Mouse (Mus musculus) heart, embryonic 14.5 days (tissue): ENCODE data around the gene Olfr237-ps1. TPM values are rescaled to one million over a fixed set of nuclear protein-coding genes. Genes with fewer than 3 reads are reported as not detected.
"Not testable (repeated sequence)": the region's sequence is repeated elsewhere in the genome, so short reads cannot be mapped to it uniquely, and the experiment has no call there.

Source experiments
- ATAC-seq: fragments of 200-750 bp; cut with Nextera tagmentation; 2 replicates; pipeline ENCODE4 v1.8.0; 2017; ENCODE audit warnings: low read depth, moderate TSS enrichment; ENCODE audit not compliant: insufficient number of reproducible peaks, insufficient read depth, low FRiP score
- H3K27ac ChIP-seq, 2 experiments: fragments of 200-500 bp in 1 of 2; fragments of 300-500 bp in 1 of 2; sonication (generic) in 1 of 2; replicated peaks in 1 of 2; 2 replicates each; pipeline ENCODE4 v1.5.1; 2012 to 2014; ENCODE audit warnings: low read depth in 2 of 2, low read length in 2 of 2, control low read depth in 1 of 2, mild to moderate bottlenecking in 1 of 2, mixed read lengths in 1 of 2; ENCODE audit not compliant: control insufficient read depth in 1 of 2, insufficient read depth in 1 of 2
- H3K27me3 ChIP-seq: fragments of 300-500 bp; sonication (generic); 2 replicates; pipeline ENCODE4 v1.6.1; 2014; ENCODE audit warnings: mild to moderate bottlenecking, low read length, control low read depth; ENCODE audit not compliant: control insufficient read depth, insufficient read depth
- H3K36me3 ChIP-seq: fragments of 300-500 bp; sonication (generic); 2 replicates; pipeline ENCODE4 v1.6.1; 2014; ENCODE audit warnings: mild to moderate bottlenecking, control low read depth, low read length, mixed read lengths; ENCODE audit not compliant: control insufficient read depth, insufficient read depth
- H3K4me1 ChIP-seq, 2 experiments: fragments of 200-500 bp in 1 of 2; fragments of 300-500 bp in 1 of 2; sonication (generic) in 1 of 2; 2 replicates each; pipeline ENCODE4 v1.6.1; 2012 to 2014; ENCODE audit warnings: low read length in 2 of 2, control low read depth in 1 of 2, mixed read lengths in 1 of 2; ENCODE audit not compliant: control insufficient read depth in 2 of 2, insufficient read depth in 2 of 2
- H3K4me2 ChIP-seq: fragments of 300-500 bp; sonication (generic); 2 replicates; pipeline ENCODE4 v1.6.1; 2014; ENCODE audit warnings: mild to moderate bottlenecking, low read length
- H3K4me3 ChIP-seq, 2 experiments: fragments of 200-500 bp in 1 of 2; fragments of 300-500 bp in 1 of 2; sonication (generic) in 1 of 2; 2 replicates each; pipeline ENCODE4 v1.5.1; 2012 to 2014; ENCODE audit warnings: low read length in 2 of 2, mild to moderate bottlenecking in 2 of 2, control low read depth in 1 of 2, low read depth in 1 of 2, moderate library complexity in 1 of 2; ENCODE audit not compliant: control insufficient read depth in 1 of 2, insufficient read depth in 1 of 2
- H3K9ac ChIP-seq: fragments of 300-500 bp; sonication (generic); 2 replicates; pipeline ENCODE4 v1.6.1; 2014; ENCODE audit warnings: mild to moderate bottlenecking, low read length
- H3K9me3 ChIP-seq: fragments of 300-500 bp; sonication (generic); 2 replicates; pipeline ENCODE4 v1.6.1; 2016; ENCODE audit warnings: low read length, control low read depth; ENCODE audit not compliant: control insufficient read depth
- WGBS: fragments of 180-500 bp; shearing (Covaris S2); extraction: QIAGEN DNeasy Blood & Tissue Kit; methylation state at CpG from one replicate; pipeline ENCODE4 v1.1.7; 2014; 5-methylcytosine and 5-hydroxymethylcytosine counted together
- polyA plus RNA-seq: library from polyadenylated mRNA; unstranded; fragments of >200 nt; fragmentation: Nextera tagmentation; extraction: Ambion mirVana; gene quantifications from 2 replicates; pipeline ENCODE4 v1.2.1, GENCODE M21; 2014

Olfr237-ps1 gene
- polyA plus RNA-seq = not detected in 2 replicates

GRCm38 (mm10) chr6:43146267-43146666, at the start of gene Olfr237-ps1:
Gene Olfr237-ps1 (plus strand): TSS chr6:43146567.
- ATAC-seq, H3K27me3 ChIP-seq, H3K9me3 ChIP-seq, H3K27ac ChIP-seq, H3K36me3 ChIP-seq, H3K4me1 ChIP-seq, H3K4me3 ChIP-seq, H3K9ac ChIP-seq, H3K4me2 ChIP-seq: not testable (repeated sequence)
- WGBS = 73% methylated on average over 2 of the region's 2 CpGs

GRCm38 (mm10) chr6:43106069-43106468, 40.3 kb upstream of the Olfr237-ps1 start, which contains the start of gene Olfr441:
Gene Olfr441 (plus strand): TSS chr6:43106369.
- WGBS = 68% methylated on average over 1 of the region's 1 CpGs
- ATAC-seq = not testable (repeated sequence)

GRCm38 (mm10) chr6:43159502-43159901, 13.1 kb downstream of the Olfr237-ps1 start:
- Histone ChIP-seq H3K9me3 (no peaks in the 10 kb centered on the region), H3K4me3 (no peak overlapping the region), H3K4me2 (no peak overlapping the region), H3K4me1 (no peaks in the 10 kb centered on the region), H3K36me3 (no peaks in the 10 kb centered on the region), H3K27me3 (no peaks in the 10 kb centered on the region), H3K9ac (no peak overlapping the region), H3K27ac (no peak overlapping the region)
- no peak for ATAC-seq
- 51% methylated on average over 1 of the region's 1 CpGs for WGBS

More at GRCm38 (mm10) chr6:43106069-43106468, 40.3 kb upstream of the Olfr237-ps1 start, which contains the start of gene Olfr441:
- not testable (repeated sequence) for H3K4me3 ChIP-seq, H3K4me2 ChIP-seq, H3K9ac ChIP-seq, H3K27me3 ChIP-seq, H3K36me3 ChIP-seq, H3K27ac ChIP-seq, H3K9me3 ChIP-seq, H3K4me1 ChIP-seq

- Histone ChIP-seq H3K36me3 (no peaks in the 10 kb centered on the region), H3K27me3 (no peaks in the 10 kb centered on the region), H3K9me3 (no peaks in the 10 kb centered on the region), H3K4me1 (no peaks in the 10 kb centered on the region), H3K27ac (no peak within 1 kb of the TSS), H3K4me3 (no peak within 1 kb of the TSS), H3K4me2 (no peak within 1 kb of the TSS), H3K9ac (no peak within 1 kb of the TSS)
- WGBS = 54% methylated on average over 3 of the region's 3 CpGs
- ATAC-seq = no peak
Observed at GRCm38 (mm10) chr6:43162982-43163381, 16.6 kb downstream of the Olfr237-ps1 start, which contains the start of gene Olfr437. Gene Olfr437 (plus strand): TSS chr6:43163282.

- no peak for ATAC-seq
- no peaks in the 10 kb centered on the region for H3K9me3 ChIP-seq
- H3K4me2 ChIP-seq = no peak overlapping the region
- no peaks in the 10 kb centered on the region for H3K4me1 ChIP-seq
- H3K27me3 ChIP-seq = no peaks in the 10 kb centered on the region
- H3K36me3 ChIP-seq = no peaks in the 10 kb centered on the region
- WGBS = 92% methylated on average over 4 of the region's 4 CpGs
- no peak overlapping the region for H3K4me3 ChIP-seq
- H3K27ac ChIP-seq = no peak overlapping the region
- no peak overlapping the region for H3K9ac ChIP-seq
Observed at GRCm38 (mm10) chr6:43167246-43167645, 20.9 kb downstream of the Olfr237-ps1 start.

- no peaks in the 10 kb centered on the region for H3K9me3 ChIP-seq
- no peak within 1 kb of the TSS for H3K4me2 ChIP-seq
- H3K36me3 ChIP-seq = no peaks in the 10 kb centered on the region
- no peak within 1 kb of the TSS for H3K9ac ChIP-seq
- 62% methylated on average over 4 of the region's 4 CpGs for WGBS
- H3K4me1 ChIP-seq = no peaks in the 10 kb centered on the region
- ATAC-seq = no peak
- H3K4me3 ChIP-seq = no peak within 1 kb of the TSS
- H3K27me3 ChIP-seq = no peaks in the 10 kb centered on the region
- no peak within 1 kb of the TSS for H3K27ac ChIP-seq
Observed at GRCm38 (mm10) chr6:43171840-43172239, 25.5 kb downstream of the Olfr237-ps1 start, which contains the start of gene Olfr13. Gene Olfr13 (plus strand): TSS chr6:43172140.

GRCm38 (mm10) chr6:43178129-43178528, 31.8 kb downstream of the Olfr237-ps1 start:
- Histone ChIP-seq H3K9me3 (no peaks in the 10 kb centered on the region), H3K4me1 (no peaks in the 10 kb centered on the region), H3K4me3 (no peak overlapping the region), H3K27ac (no peak overlapping the region), H3K36me3 (no peaks in the 10 kb centered on the region), H3K9ac (no peak overlapping the region), H3K4me2 (no peak overlapping the region), H3K27me3 (no peaks in the 10 kb centered on the region)
- 54% methylated on average over 1 of the region's 1 CpGs for WGBS
- ATAC-seq = no peak
